Mouse (Mus musculus): ENCODE data around the gene Lamtor4. TPM values are rescaled to one million over a fixed set of nuclear protein-coding genes. Genes with fewer than 3 reads are reported as not detected.

Lamtor4 gene
- polyA plus RNA-seq, 1 experiment from 2014 or later = 35.3 TPM

DNA sequence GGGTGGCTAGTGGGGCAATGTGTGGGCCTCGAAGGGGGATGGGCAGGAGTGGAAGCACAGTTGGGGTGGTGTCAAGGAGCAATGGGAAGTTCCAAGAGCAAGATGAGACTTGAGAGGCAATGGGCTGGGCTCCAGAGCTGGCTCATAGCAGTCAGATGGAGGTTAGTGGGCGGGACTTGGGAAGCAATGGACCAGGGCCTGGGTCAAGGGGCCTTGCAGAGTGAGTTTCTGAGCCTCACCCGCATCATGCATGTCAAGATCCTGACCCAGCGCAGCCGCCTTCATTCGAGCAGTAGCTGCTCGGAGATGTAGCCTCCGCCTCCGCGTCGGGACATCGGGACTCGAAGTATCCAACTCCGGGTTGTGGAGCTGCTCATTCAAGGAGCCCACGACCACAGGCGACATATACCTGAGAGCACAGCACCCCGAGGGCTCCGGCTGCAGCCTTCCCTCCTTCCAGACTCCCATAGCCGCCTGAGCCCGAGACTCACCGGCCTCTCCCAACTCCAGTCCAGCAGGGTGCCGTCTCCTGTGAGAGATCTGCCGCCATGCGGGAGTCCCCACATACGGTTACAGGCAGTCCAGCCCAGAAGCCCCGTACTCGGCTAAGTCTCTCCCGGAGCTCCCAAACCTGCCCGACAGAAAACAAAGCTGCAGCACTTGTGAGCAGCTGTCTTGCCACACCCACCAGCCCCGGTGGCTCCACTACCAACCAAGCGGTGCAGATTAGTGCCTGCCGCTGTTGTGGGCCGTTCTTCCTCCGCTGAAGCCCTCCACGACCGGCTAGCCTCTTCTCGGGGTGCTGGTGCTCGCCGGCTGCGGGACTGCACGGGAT, 20.2 kb downstream of the Lamtor4 start:
- Histone ChIP-seq H3K27ac (replicated peaks) (no peak overlapping the region), H3K9me3 (replicated peaks) (no peaks in the 10 kb centered on the region), H3K27me3 (peaks cover 56% of the 10 kb centered on the region), H3K36me3 (replicated peaks) (no peaks in the 10 kb centered on the region), H3K4me1 (replicated peaks) (peaks cover 16% of the 10 kb centered on the region), H3K4me3 (replicated peaks) (no peak overlapping the region), H3K9ac (no peak overlapping the region), H3K4me2 (no peak overlapping the region)
- ATAC-seq (ENCODE audit: insufficient read depth) = no peak
- WGBS (ENCODE audit: insufficient replicate concordance) = 64% methylated on average over 41 of the region's 41 CpGs

DNA sequence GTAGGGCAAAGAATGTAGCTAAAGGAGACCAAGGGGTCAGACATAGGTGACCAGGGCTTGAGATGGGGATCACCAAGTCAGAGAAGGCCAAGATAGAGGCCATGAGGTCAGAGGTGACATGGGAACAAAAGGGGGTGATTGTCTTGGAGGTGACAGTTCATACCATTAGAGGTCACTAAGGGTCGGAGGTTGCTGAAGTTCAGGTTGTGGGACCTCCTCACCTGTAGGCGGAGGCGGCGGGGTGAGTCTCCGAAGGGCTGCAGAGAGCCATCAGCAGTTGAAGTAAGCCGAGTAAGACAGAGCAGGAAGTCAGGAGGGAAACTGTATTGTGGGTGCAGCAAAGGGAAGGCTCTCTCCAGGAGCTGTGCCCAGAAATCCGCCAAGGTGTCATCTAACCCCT, 22.7 kb downstream of the Lamtor4 start:
- no peak overlapping the region for H3K4me2 ChIP-seq
- no peak for ATAC-seq (ENCODE audit: insufficient read depth)
- peaks cover 17% of the 10 kb centered on the region for H3K4me1 ChIP-seq (replicated peaks)
- 81% methylated on average over 7 of the region's 7 CpGs for WGBS (ENCODE audit: insufficient replicate concordance)
- no peak overlapping the region for H3K27ac ChIP-seq (replicated peaks)
- no peaks in the 10 kb centered on the region for H3K9me3 ChIP-seq (replicated peaks)
- no peak overlapping the region for H3K9ac ChIP-seq
- H3K36me3 ChIP-seq (replicated peaks) = no peaks in the 10 kb centered on the region
- peaks cover 31% of the 10 kb centered on the region for H3K27me3 ChIP-seq
- no peak overlapping the region for H3K4me3 ChIP-seq (replicated peaks)

DNA sequence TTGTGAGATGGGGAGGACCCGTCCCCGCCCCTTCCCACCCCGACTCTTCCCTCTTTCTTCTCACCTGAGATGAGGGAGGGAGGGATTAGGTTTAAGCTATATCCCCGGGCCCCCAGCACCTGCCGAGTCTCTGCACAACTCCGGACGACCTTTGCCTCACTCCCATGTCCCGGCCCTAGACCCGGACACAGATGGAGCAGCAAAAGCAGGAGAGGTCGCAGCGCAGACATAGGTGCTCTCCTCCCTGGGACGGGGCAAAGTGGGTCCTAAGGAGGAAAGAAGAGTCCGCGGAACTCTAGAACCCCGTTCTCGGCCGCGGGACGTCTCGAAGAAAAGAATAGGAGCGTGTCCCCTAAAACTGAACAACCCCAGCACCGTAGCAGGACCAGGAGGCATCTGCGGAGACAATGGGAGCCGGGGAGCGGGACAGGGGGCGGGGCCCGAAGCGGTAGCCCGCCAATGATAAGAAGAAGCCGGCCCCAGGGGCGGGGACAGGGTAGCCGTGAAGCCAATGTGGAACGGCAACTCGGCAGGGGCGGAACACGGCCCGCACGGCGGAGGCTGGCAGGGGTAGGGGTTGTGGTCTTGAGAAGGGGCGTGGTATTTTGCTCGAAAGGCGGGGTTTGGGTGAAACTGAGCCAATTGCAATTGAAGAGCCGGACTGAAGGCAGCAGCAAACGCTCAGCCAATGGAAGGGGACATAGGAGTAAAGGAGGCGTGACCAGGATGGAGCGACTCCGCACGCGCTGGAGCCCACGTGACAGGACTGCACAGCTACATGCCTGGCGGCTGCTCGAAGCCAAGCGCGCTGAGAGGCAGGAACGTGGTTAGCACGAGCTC, 24.5 kb downstream of the Lamtor4 start, which contains the start of the genes Gm43720, Gpc2 and Stag3:
TSS of gene Gm43720 (minus strand) at position 374 of the 840 bp plus-strand sequence.
TSS of gene Gpc2 (minus strand) at position 421 of the 840 bp plus-strand sequence.
TSS of gene Stag3 (plus strand) at position 656 of the 840 bp plus-strand sequence.
- peak within 1 kb of the TSS; percentile 57 for H3K4me3 ChIP-seq (replicated peaks)
- H3K4me2 ChIP-seq = peak within 1 kb of the TSS; percentile 79
- H3K4me1 ChIP-seq (replicated peaks) = peaks cover 17% of the 10 kb centered on the region
- peak within 1 kb of the TSS; percentile 11; the same call in 1 of the 2 replicates for H3K9ac ChIP-seq
- H3K36me3 ChIP-seq (replicated peaks) = no peaks in the 10 kb centered on the region
- H3K27ac ChIP-seq (replicated peaks) = no peak within 1 kb of the TSS
- WGBS (ENCODE audit: insufficient replicate concordance) = 2% methylated on average over 56 of the region's 56 CpGs
- H3K27me3 ChIP-seq = peaks cover 22% of the 10 kb centered on the region
- no peaks in the 10 kb centered on the region for H3K9me3 ChIP-seq (replicated peaks)
- peak; percentile 97 for ATAC-seq (ENCODE audit: insufficient read depth)

DNA sequence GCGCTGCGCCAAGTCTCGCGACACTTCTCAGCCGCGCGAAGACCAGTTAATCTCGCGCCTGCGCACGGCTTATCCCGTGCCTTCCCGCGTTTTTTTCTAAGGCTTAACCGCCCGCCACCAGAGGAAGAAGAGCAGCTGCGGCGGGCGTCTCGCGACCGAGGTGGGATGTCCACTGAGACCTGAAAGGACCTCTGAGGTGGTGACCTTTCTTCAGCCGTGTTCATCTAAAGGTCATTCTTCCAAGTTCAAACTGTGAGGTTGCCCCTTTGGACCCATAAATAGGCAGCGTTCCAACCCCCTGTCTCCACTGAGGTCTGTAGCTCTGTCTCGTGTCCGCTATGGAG, 25.1 kb downstream of the Lamtor4 start:
- Histone ChIP-seq H3K4me1 (replicated peaks) (peaks cover 15% of the 10 kb centered on the region), H3K4me3 (replicated peaks) (peak overlapping the region; percentile 57), H3K4me2 (peak overlapping the region; percentile 79), H3K9ac (no peak overlapping the region), H3K27me3 (peaks cover 21% of the 10 kb centered on the region), H3K9me3 (replicated peaks) (no peaks in the 10 kb centered on the region), H3K36me3 (replicated peaks) (no peaks in the 10 kb centered on the region), H3K27ac (replicated peaks) (no peak overlapping the region)
- WGBS (ENCODE audit: insufficient replicate concordance) = 21% methylated on average over 26 of the region's 26 CpGs
- no peak for ATAC-seq (ENCODE audit: insufficient read depth)

DNA sequence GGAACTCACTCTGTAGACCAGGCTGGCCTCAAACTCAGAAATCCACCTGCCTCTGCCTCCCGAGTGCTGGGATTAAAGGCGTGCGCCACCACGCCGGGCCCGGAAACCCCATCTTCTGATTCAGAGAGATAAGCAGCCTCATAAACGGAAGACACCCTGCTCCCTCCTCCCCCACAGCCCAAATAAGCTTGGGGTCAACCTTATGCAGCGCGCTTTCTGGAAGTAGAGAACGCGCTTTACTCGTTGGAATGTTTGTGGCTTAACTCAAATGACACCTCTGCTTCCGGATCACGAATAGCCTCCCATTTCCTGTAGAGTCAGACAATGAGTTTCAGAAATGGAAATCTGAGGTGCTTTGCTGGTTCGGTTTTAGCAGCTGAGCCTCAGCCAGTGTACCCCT, 25.5 kb downstream of the Lamtor4 start:
- H3K36me3 ChIP-seq (replicated peaks) = no peaks in the 10 kb centered on the region
- WGBS (ENCODE audit: insufficient replicate concordance) = 71% methylated on average over 15 of the region's 15 CpGs
- peaks cover 15% of the 10 kb centered on the region for H3K4me1 ChIP-seq (replicated peaks)
- no peaks in the 10 kb centered on the region for H3K9me3 ChIP-seq (replicated peaks)
- H3K27me3 ChIP-seq = peaks cover 17% of the 10 kb centered on the region
- ATAC-seq (ENCODE audit: insufficient read depth) = no peak
- H3K4me3 ChIP-seq (replicated peaks) = no peak overlapping the region
- no peak overlapping the region for H3K9ac ChIP-seq
- H3K27ac ChIP-seq (replicated peaks) = no peak overlapping the region
- peak overlapping the region; percentile 79 for H3K4me2 ChIP-seq

DNA sequence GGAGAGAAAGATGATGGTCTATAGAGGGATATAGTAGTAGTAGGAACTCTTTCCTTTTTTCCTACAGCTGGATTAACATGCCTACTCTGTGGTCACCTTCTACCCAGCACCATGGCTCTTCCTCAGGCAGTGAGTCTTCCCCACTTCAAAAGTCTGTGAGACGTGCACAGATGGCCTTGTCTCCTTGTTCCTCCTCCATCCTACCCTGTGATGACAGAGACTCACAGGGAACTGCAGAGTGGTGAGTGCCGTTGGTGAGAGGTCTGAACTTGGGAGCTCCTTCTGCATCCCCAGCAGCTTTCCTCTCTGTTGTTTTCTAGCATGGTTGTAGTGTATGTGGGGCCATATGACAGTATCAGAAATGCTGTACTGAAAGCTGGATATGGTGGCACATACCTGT, 26.5 kb downstream of the Lamtor4 start:
- H3K27me3 ChIP-seq = peaks cover 16% of the 10 kb centered on the region
- 62% methylated on average over 2 of the region's 2 CpGs for WGBS (ENCODE audit: insufficient replicate concordance)
- no peak overlapping the region for H3K4me2 ChIP-seq
- H3K9ac ChIP-seq = no peak overlapping the region
- no peak overlapping the region for H3K4me3 ChIP-seq (replicated peaks)
- H3K27ac ChIP-seq (replicated peaks) = no peak overlapping the region
- H3K9me3 ChIP-seq (replicated peaks) = no peaks in the 10 kb centered on the region
- no peaks in the 10 kb centered on the region for H3K36me3 ChIP-seq (replicated peaks)
- peaks cover 15% of the 10 kb centered on the region for H3K4me1 ChIP-seq (replicated peaks)
- ATAC-seq (ENCODE audit: insufficient read depth) = no peak

DNA sequence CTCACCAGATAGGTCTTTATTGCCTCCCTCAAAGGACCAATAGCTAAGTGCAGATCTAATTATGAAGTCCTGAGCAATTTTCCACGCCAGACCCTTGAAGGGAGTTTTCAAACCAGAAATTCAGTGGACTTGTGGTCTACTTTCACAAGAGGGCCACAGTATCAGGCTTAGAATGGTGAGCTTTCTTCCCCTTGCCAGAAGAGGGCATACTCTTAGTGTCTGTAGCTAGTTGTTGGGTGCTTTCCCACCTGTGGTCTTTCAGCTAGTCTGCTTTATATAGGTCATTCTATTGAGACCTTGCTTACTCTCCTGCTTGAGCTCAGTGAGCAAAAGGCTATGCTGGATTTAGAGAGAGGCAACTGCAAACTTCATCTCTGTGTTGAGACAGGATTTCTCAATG, 28.3 kb downstream of the Lamtor4 start:
- no peaks in the 10 kb centered on the region for H3K36me3 ChIP-seq (replicated peaks)
- H3K27ac ChIP-seq (replicated peaks) = no peak overlapping the region
- no peak overlapping the region for H3K4me2 ChIP-seq
- H3K27me3 ChIP-seq = peaks cover 12% of the 10 kb centered on the region
- no peaks in the 10 kb centered on the region for H3K9me3 ChIP-seq (replicated peaks)
- ATAC-seq (ENCODE audit: insufficient read depth) = no peak
- H3K4me3 ChIP-seq (replicated peaks) = no peak overlapping the region
- 39% methylated on average over 1 of the region's 1 CpGs for WGBS (ENCODE audit: insufficient replicate concordance)
- peaks cover 15% of the 10 kb centered on the region for H3K4me1 ChIP-seq (replicated peaks)
- H3K9ac ChIP-seq = no peak overlapping the region

DNA sequence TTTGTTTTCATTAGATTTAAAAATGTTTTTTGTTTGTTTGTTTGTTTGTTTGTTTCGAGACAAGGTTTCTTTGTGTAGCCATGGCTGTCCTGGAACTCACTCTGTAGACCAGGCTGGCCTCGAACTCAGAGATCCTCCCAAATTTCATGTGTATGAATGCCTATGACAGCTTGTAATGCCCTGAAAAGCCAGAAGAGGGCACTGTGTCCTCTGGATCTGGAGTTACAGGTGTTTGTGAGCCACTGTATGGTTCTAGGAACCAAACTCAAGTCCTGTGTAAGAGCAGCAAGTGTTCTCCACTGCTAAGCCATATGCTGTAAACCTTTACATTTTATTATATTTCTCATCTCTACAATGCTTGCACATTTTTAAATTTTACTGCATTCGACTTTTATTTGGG, 32.6 kb downstream of the Lamtor4 start:
- no peaks in the 10 kb centered on the region for H3K4me1 ChIP-seq (replicated peaks)
- 47% methylated on average over 3 of the region's 3 CpGs for WGBS (ENCODE audit: insufficient replicate concordance)
- H3K27ac ChIP-seq (replicated peaks) = no peak overlapping the region
- H3K27me3 ChIP-seq = no peaks in the 10 kb centered on the region
- ATAC-seq (ENCODE audit: insufficient read depth) = no peak
- H3K4me2 ChIP-seq = no peak overlapping the region
- H3K9ac ChIP-seq = no peak overlapping the region
- no peaks in the 10 kb centered on the region for H3K36me3 ChIP-seq (replicated peaks)
- H3K9me3 ChIP-seq (replicated peaks) = no peaks in the 10 kb centered on the region
- no peak overlapping the region for H3K4me3 ChIP-seq (replicated peaks)

DNA sequence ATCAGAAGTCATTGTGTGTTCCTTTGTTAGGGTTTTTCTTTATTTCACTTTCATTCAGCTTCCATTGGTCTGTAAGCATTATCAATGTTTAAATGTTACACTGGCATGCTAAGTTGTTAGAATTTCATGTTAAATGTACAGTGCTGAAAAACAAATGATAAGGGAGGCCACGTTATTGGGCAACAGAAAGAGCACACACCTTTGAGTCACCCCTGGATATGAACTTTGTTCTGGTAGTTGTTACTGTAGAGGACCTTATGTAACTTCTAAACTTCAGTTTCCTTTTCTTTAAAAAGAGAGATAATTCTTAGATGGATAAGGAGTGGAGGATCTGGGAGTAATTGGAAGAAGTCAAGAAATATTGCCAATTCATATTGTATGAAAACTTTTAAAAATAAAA, 36.4 kb downstream of the Lamtor4 start:
- Histone ChIP-seq H3K9me3 (replicated peaks) (no peaks in the 10 kb centered on the region), H3K36me3 (replicated peaks) (no peaks in the 10 kb centered on the region), H3K4me2 (no peak overlapping the region), H3K27me3 (no peaks in the 10 kb centered on the region), H3K4me1 (replicated peaks) (no peaks in the 10 kb centered on the region), H3K4me3 (replicated peaks) (no peak overlapping the region), H3K27ac (replicated peaks) (no peak overlapping the region), H3K9ac (no peak overlapping the region)
- 35% methylated on average over 1 of the region's 1 CpGs for WGBS (ENCODE audit: insufficient replicate concordance)
- no peak for ATAC-seq (ENCODE audit: insufficient read depth)

DNA sequence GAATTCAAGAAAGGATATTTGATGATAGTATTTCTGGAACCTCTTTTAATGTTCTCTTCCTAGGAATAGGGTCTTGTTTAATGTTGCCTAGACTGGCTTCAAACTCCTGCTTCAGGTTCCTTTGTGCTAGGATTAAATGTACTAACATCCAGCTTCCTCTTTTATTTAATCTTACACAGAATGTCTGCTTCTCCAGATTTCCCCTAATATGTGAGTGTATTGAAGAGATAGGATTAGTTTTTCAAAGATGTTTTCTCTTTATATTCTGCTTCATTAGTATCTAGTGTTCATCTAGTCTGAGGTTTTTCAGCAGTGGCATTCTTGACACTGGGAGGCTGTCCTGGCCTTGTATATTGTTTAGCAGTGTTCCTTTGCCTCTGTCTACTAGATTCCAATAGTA, 38.9 kb downstream of the Lamtor4 start:
- H3K4me3 ChIP-seq (replicated peaks) = no peak overlapping the region
- H3K36me3 ChIP-seq (replicated peaks) = no peaks in the 10 kb centered on the region
- H3K27me3 ChIP-seq = no peaks in the 10 kb centered on the region
- H3K4me2 ChIP-seq = no peak overlapping the region
- H3K4me1 ChIP-seq (replicated peaks) = no peaks in the 10 kb centered on the region
- H3K9ac ChIP-seq = no peak overlapping the region
- ATAC-seq (ENCODE audit: insufficient read depth) = no peak
- H3K9me3 ChIP-seq (replicated peaks) = no peaks in the 10 kb centered on the region
- no peak overlapping the region for H3K27ac ChIP-seq (replicated peaks)

DNA sequence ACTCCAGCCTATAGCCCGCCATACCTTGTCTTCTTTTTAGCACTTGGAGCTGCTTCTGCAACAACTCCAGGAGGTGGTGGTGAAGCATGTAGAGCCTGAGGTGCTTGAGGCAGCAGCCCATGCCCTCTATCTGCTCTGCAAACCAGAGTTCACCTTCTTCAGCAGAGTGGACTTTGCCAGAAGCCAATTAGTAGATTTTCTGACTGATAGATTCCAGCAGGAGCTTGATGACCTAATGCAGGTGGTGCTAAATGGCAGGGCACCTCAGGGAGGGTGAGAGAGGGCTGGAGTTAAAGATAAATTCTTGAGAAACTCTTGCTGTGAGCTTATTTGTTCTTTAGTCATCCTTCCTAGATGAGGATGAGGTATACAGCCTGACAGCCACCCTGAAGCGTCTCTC, 44.3 kb downstream of the Lamtor4 start:
- 50% methylated on average over 2 of the region's 2 CpGs for WGBS (ENCODE audit: insufficient replicate concordance)
- Histone ChIP-seq H3K4me2 (no peak overlapping the region), H3K9ac (no peak overlapping the region), H3K4me3 (replicated peaks) (no peak overlapping the region), H3K36me3 (replicated peaks) (no peaks in the 10 kb centered on the region), H3K27me3 (no peaks in the 10 kb centered on the region), H3K27ac (replicated peaks) (no peak overlapping the region), H3K4me1 (replicated peaks) (no peaks in the 10 kb centered on the region), H3K9me3 (replicated peaks) (no peaks in the 10 kb centered on the region)
- ATAC-seq (ENCODE audit: insufficient read depth) = no peak
